Mouse (Mus musculus): ENCODE measurements around the gene Atp2b1. TPM values are rescaled to one million over a fixed set of nuclear protein-coding genes. Genes with fewer than 3 reads are reported as not detected.

The Atp2b1 gene
- total and polyA plus RNA-seq, 3 experiments = 23.5 to 26.6 TPM; not detected in 1

- Histone ChIP-seq H3K9ac (ENCODE audit: control insufficient read depth, low read depth, low read length, poor library complexity, severe bottlenecking) (no peak overlapping the region), H3K79me2 (ENCODE audit: control insufficient read depth, insufficient read depth, low read length, poor library complexity) (peaks cover 20% of the 10 kb centered on the region), H3K9me3 (replicated peaks; ENCODE audit: insufficient read depth, low read length) (no peaks in the 10 kb centered on the region), H3K4me3 (ENCODE audit: control insufficient read depth in 1 of 2, insufficient read depth in 1 of 2, low read depth in 2 of 2, low read length in 2 of 2) (no peak overlapping the region), H3K4me1 (ENCODE audit: control insufficient read depth in 1 of 2, insufficient read depth in 2 of 2, low read length in 2 of 2) (peaks cover 9 to 10% of the 10 kb centered on the region in 2 experiments; a peak in 3 of 4 replicates), H3K36me3 (ENCODE audit: control insufficient read depth in 1 of 2, insufficient read depth in 2 of 2, low read length in 2 of 2) (peaks cover 0 to 25% of the 10 kb centered on the region in 2 experiments; a peak in 3 of 4 replicates), H3K27me3 (ENCODE audit: control insufficient read depth in 1 of 2, insufficient read depth in 2 of 2, low read length in 2 of 2) (no peaks in the 10 kb centered on the region), H3K27ac (ENCODE audit: control insufficient read depth, low read depth, low read length) (no peak overlapping the region)
- no peak for DNase-seq (ENCODE audit: low read depth, low spot score)
- TF ChIP-seq POLR2A (IDR thresholded peaks at IDR 0.05; ENCODE audit: control insufficient read depth in 1 of 2, insufficient read depth in 1 of 2, low read depth in 1 of 2, low read length in 2 of 2, poor library complexity in 1 of 2) = no peak
- no peak for TF ChIP-seq E2F4 (IDR thresholded peaks at IDR 0.05; ENCODE audit: borderline replicate concordance, low read depth, low read length)
- TF ChIP-seq JUND (IDR thresholded peaks at IDR 0.05; ENCODE audit: low read depth, low read length) = no peak
Measured at GRCm38 (mm10) chr10:98947206-98947605, 33.0 kb downstream of the Atp2b1 start.

- Histone ChIP-seq H3K27me3 (ENCODE audit: control insufficient read depth in 1 of 2, insufficient read depth in 2 of 2, low read length in 2 of 2) (no peaks in the 10 kb centered on the region), H3K9me3 (replicated peaks; ENCODE audit: insufficient read depth, low read length) (no peaks in the 10 kb centered on the region), H3K36me3 (ENCODE audit: control insufficient read depth in 1 of 2, insufficient read depth in 2 of 2, low read length in 2 of 2) (peaks cover 0 to 25% of the 10 kb centered on the region in 2 experiments; a peak in 3 of 4 replicates), H3K79me2 (ENCODE audit: control insufficient read depth, insufficient read depth, low read length, poor library complexity) (peaks cover 20% of the 10 kb centered on the region), H3K4me3 (ENCODE audit: control insufficient read depth in 1 of 2, insufficient read depth in 1 of 2, low read depth in 2 of 2, low read length in 2 of 2) (no peak overlapping the region), H3K9ac (ENCODE audit: control insufficient read depth, low read depth, low read length, poor library complexity, severe bottlenecking) (no peak overlapping the region), H3K27ac (ENCODE audit: control insufficient read depth, low read depth, low read length) (no peak overlapping the region), H3K4me1 (ENCODE audit: control insufficient read depth in 1 of 2, insufficient read depth in 2 of 2, low read length in 2 of 2) (peaks cover 9 to 10% of the 10 kb centered on the region in 2 experiments; a peak in 3 of 4 replicates)
- DNase-seq (ENCODE audit: low read depth, low spot score) = no peak
- TF ChIP-seq HCFC1 (IDR thresholded peaks at IDR 0.05; ENCODE audit: low read depth, low read length) (no peak), TAL1 (IDR thresholded peaks at IDR 0.05; ENCODE audit: low read length) (no peak), CHD1 (IDR thresholded peaks at IDR 0.05; ENCODE audit: low read depth, low read length) (no peak), KAT2A (conservative IDR thresholded peaks at IDR 0.05; ENCODE audit: low read depth, low read length) (no peak), MAX (IDR thresholded peaks at IDR 0.05; ENCODE audit: low read length) (no peak), TBP (IDR thresholded peaks at IDR 0.05; ENCODE audit: low read depth, low read length) (no peak), MEF2A (IDR thresholded peaks at IDR 0.05; ENCODE audit: extremely low read depth, insufficient replicate concordance, low read depth, low read length, poor library complexity, severe bottlenecking) (no peak), ELF1 (IDR thresholded peaks at IDR 0.05; ENCODE audit: low read depth, low read length) (no peak), POLR2A (IDR thresholded peaks at IDR 0.05; ENCODE audit: control insufficient read depth in 1 of 2, insufficient read depth in 1 of 2, low read depth in 1 of 2, low read length in 2 of 2, poor library complexity in 1 of 2) (no peak), POLR2AphosphoS5 (IDR thresholded peaks at IDR 0.05; ENCODE audit: borderline replicate concordance, low read depth, low read length) (no peak)
Measured at GRCm38 (mm10) chr10:98948096-98948495, 33.9 kb downstream of the Atp2b1 start.

GRCm38 (mm10) chr10:98949750-98950149, 35.5 kb downstream of the Atp2b1 start:
- DNase-seq (ENCODE audit: low read depth, low spot score) = peak; percentile 55
- TF ChIP-seq USF1 (IDR thresholded peaks at IDR 0.05; ENCODE audit: low read depth, low read length) (peak; percentile 91), RAD21 (IDR thresholded peaks at IDR 0.05; ENCODE audit: low read depth, low read length) (no peak), POLR2AphosphoS2 (IDR thresholded peaks at IDR 0.05; ENCODE audit: low read length) (no peak), BHLHE40 (IDR thresholded peaks at IDR 0.05; ENCODE audit: borderline replicate concordance, low read depth, low read length) (peak; percentile 79; the same call in 1 of the 2 replicates), MAX (IDR thresholded peaks at IDR 0.05; ENCODE audit: low read length) (0 out of 2 replicates have a peak, but pooled peaks have one; percentile 54), MAFK (IDR thresholded peaks at IDR 0.05; ENCODE audit: borderline replicate concordance, low read depth, low read length) (no peak), CTCF (IDR thresholded peaks at IDR 0.05 in 2 of 3, conservative IDR thresholded peaks at IDR 0.05 in 1 of 3; ENCODE audit: control insufficient read depth in 1 of 3, insufficient read depth in 1 of 3, low read depth in 2 of 3, low read length in 3 of 3, poor library complexity in 1 of 3, severe bottlenecking in 1 of 3) (no peak), NELFE (IDR thresholded peaks at IDR 0.05; ENCODE audit: low read depth, low read length) (no peak), E2F4 (IDR thresholded peaks at IDR 0.05; ENCODE audit: borderline replicate concordance, low read depth, low read length) (no peak), MAZ (IDR thresholded peaks at IDR 0.05; ENCODE audit: low read depth, low read length) (no peak), MEF2A (IDR thresholded peaks at IDR 0.05; ENCODE audit: extremely low read depth, insufficient replicate concordance, low read depth, low read length, poor library complexity, severe bottlenecking) (no peak), NRF1 (IDR thresholded peaks at IDR 0.05; ENCODE audit: insufficient read depth, low read depth, low read length, poor library complexity, severe bottlenecking) (no peak), ZNF384 (IDR thresholded peaks at IDR 0.05; ENCODE audit: low read depth, low read length) (no peak), SIN3A (IDR thresholded peaks at IDR 0.05; ENCODE audit: low read length) (peak; percentile 75), TAL1 (IDR thresholded peaks at IDR 0.05; ENCODE audit: low read length) (peak; percentile 51), MYB (IDR thresholded peaks at IDR 0.05; ENCODE audit: low read depth, low read length) (no peak), GATA1 (IDR thresholded peaks at IDR 0.05; ENCODE audit: low read depth, low read length) (peak; percentile 92), HCFC1 (IDR thresholded peaks at IDR 0.05; ENCODE audit: low read depth, low read length) (no peak)

More at GRCm38 (mm10) chr10:98949750-98950149, 35.5 kb downstream of the Atp2b1 start:
- H3K27ac ChIP-seq (ENCODE audit: control insufficient read depth, low read depth, low read length) = no peak overlapping the region
- no peaks in the 10 kb centered on the region for H3K27me3 ChIP-seq (ENCODE audit: control insufficient read depth in 1 of 2, insufficient read depth in 2 of 2, low read length in 2 of 2)
- no peak overlapping the region for H3K4me3 ChIP-seq (ENCODE audit: control insufficient read depth in 1 of 2, insufficient read depth in 1 of 2, low read depth in 2 of 2, low read length in 2 of 2)
- H3K79me2 ChIP-seq (ENCODE audit: control insufficient read depth, insufficient read depth, low read length, poor library complexity) = peaks cover 14% of the 10 kb centered on the region
- H3K9me3 ChIP-seq (replicated peaks; ENCODE audit: insufficient read depth, low read length) = no peaks in the 10 kb centered on the region
- peaks cover 12 to 16% of the 10 kb centered on the region in 2 experiments for H3K4me1 ChIP-seq (ENCODE audit: control insufficient read depth in 1 of 2, insufficient read depth in 2 of 2, low read length in 2 of 2)
- H3K36me3 ChIP-seq (ENCODE audit: control insufficient read depth in 1 of 2, insufficient read depth in 2 of 2, low read length in 2 of 2) = peaks cover 0 to 31% of the 10 kb centered on the region in 2 experiments; a peak in 2 of 4 replicates
- H3K9ac ChIP-seq (ENCODE audit: control insufficient read depth, low read depth, low read length, poor library complexity, severe bottlenecking) = no peak overlapping the region
